Mouse (Mus musculus): ENCODE results near the gene Panx2. TPM values are rescaled to one million over a fixed set of nuclear protein-coding genes. Genes with fewer than 3 reads are reported as not detected.

Panx2 gene
- polyA plus RNA-seq, 1 experiment from 2014 or later, result 0.68 TPM

GRCm38 (mm10) chr15:89104425-89104824 is 44.9 kb downstream of the Panx2 start:
- 98% methylated on average over 8 of the region's 8 CpGs for WGBS
- no peak for ATAC-seq
- Histone ChIP-seq H3K36me3 (ENCODE audit: control insufficient read depth, insufficient read depth, low read length) (peaks cover 35% of the 10 kb centered on the region), H3K4me2 (ENCODE audit: low read depth, low read length) (no peak overlapping the region), H3K9me3 (ENCODE audit: control insufficient read depth, low read length) (no peaks in the 10 kb centered on the region), H3K27me3 (replicated peaks; ENCODE audit: control insufficient read depth, insufficient read depth, low read length) (no peaks in the 10 kb centered on the region), H3K4me1 (ENCODE audit: control insufficient read depth, insufficient read depth, low read length) (no peaks in the 10 kb centered on the region), H3K4me3 (ENCODE audit: low read length) (no peak overlapping the region), H3K9ac (ENCODE audit: low read depth, low read length) (no peak overlapping the region), H3K27ac (ENCODE audit: low read length) (no peak overlapping the region)

GRCm38 (mm10) chr15:89106073-89106472 is 46.5 kb downstream of the Panx2 start:
- no peaks in the 10 kb centered on the region for H3K4me1 ChIP-seq (ENCODE audit: control insufficient read depth, insufficient read depth, low read length)
- H3K27ac ChIP-seq (ENCODE audit: low read length), result no peak overlapping the region
- H3K36me3 ChIP-seq (ENCODE audit: control insufficient read depth, insufficient read depth, low read length), result peaks cover 21% of the 10 kb centered on the region; the same call in 1 of the 2 replicates
- H3K27me3 ChIP-seq (replicated peaks; ENCODE audit: control insufficient read depth, insufficient read depth, low read length), result no peaks in the 10 kb centered on the region
- 91% methylated on average over 13 of the region's 13 CpGs for whole genome bisulfite sequencing
- H3K4me3 ChIP-seq (ENCODE audit: low read length), result no peak overlapping the region
- no peaks in the 10 kb centered on the region for H3K9me3 ChIP-seq (ENCODE audit: control insufficient read depth, low read length)
- no peak overlapping the region for H3K9ac ChIP-seq (ENCODE audit: low read depth, low read length)
- H3K4me2 ChIP-seq (ENCODE audit: low read depth, low read length), result no peak overlapping the region
- no peak for ATAC-seq

- Histone ChIP-seq H3K9ac (ENCODE audit: low read depth, low read length) (no peak overlapping the region), H3K36me3 (ENCODE audit: control insufficient read depth, insufficient read depth, low read length) (peaks cover 21% of the 10 kb centered on the region; the same call in 1 of the 2 replicates), H3K27ac (ENCODE audit: low read length) (no peak overlapping the region), H3K27me3 (replicated peaks; ENCODE audit: control insufficient read depth, insufficient read depth, low read length) (no peaks in the 10 kb centered on the region), H3K4me1 (ENCODE audit: control insufficient read depth, insufficient read depth, low read length) (no peaks in the 10 kb centered on the region), H3K4me2 (ENCODE audit: low read depth, low read length) (no peak overlapping the region), H3K4me3 (ENCODE audit: low read length) (no peak overlapping the region), H3K9me3 (ENCODE audit: control insufficient read depth, low read length) (no peaks in the 10 kb centered on the region)
- 96% methylated on average over 1 of the region's 1 CpGs for WGBS
- no peak for ATAC-seq
Measured at GRCm38 (mm10) chr15:89106976-89107375, 47.4 kb downstream of the Panx2 start.

GRCm38 (mm10) chr15:89110147-89110546 is 50.6 kb downstream of the Panx2 start:
- Histone ChIP-seq H3K27ac (ENCODE audit: low read length) (no peak overlapping the region), H3K36me3 (ENCODE audit: control insufficient read depth, insufficient read depth, low read length) (peaks cover 15% of the 10 kb centered on the region; the same call in 1 of the 2 replicates), H3K9me3 (ENCODE audit: control insufficient read depth, low read length) (no peaks in the 10 kb centered on the region), H3K9ac (ENCODE audit: low read depth, low read length) (no peak overlapping the region), H3K27me3 (replicated peaks; ENCODE audit: control insufficient read depth, insufficient read depth, low read length) (no peaks in the 10 kb centered on the region), H3K4me2 (ENCODE audit: low read depth, low read length) (no peak overlapping the region), H3K4me3 (ENCODE audit: low read length) (no peak overlapping the region), H3K4me1 (ENCODE audit: control insufficient read depth, insufficient read depth, low read length) (no peaks in the 10 kb centered on the region)
- 74% methylated on average over 9 of the region's 9 CpGs for WGBS
- no peak for ATAC-seq

GRCm38 (mm10) chr15:89118007-89118406 is 58.5 kb downstream of the Panx2 start:
- Histone ChIP-seq H3K27ac (ENCODE audit: low read length) (no peak overlapping the region), H3K4me3 (ENCODE audit: low read length) (no peak overlapping the region), H3K27me3 (replicated peaks; ENCODE audit: control insufficient read depth, insufficient read depth, low read length) (no peaks in the 10 kb centered on the region), H3K9me3 (ENCODE audit: control insufficient read depth, low read length) (no peaks in the 10 kb centered on the region), H3K4me2 (ENCODE audit: low read depth, low read length) (no peak overlapping the region), H3K4me1 (ENCODE audit: control insufficient read depth, insufficient read depth, low read length) (peaks cover 18% of the 10 kb centered on the region), H3K9ac (ENCODE audit: low read depth, low read length) (no peak overlapping the region), H3K36me3 (ENCODE audit: control insufficient read depth, insufficient read depth, low read length) (peaks cover 5% of the 10 kb centered on the region)
- ATAC-seq, result no peak

- peak within 1 kb of the TSS; percentile 92 for H3K4me3 ChIP-seq (ENCODE audit: low read length)
Measured at GRCm38 (mm10) chr15:89122649-89123366, 63.3 kb downstream of the Panx2 start, which contains the start of gene Tubgcp6. Tubgcp6 (minus strand) TSS chr15:89123112.

More at GRCm38 (mm10) chr15:89122649-89123366, 63.3 kb downstream of the Panx2 start, which contains the start of gene Tubgcp6:
- Histone ChIP-seq H3K27me3 (replicated peaks; ENCODE audit: control insufficient read depth, insufficient read depth, low read length) (no peaks in the 10 kb centered on the region), H3K9me3 (ENCODE audit: control insufficient read depth, low read length) (no peaks in the 10 kb centered on the region), H3K4me2 (ENCODE audit: low read depth, low read length) (peak within 1 kb of the TSS; percentile 90), H3K27ac (ENCODE audit: low read length) (peak within 1 kb of the TSS; percentile 64), H3K4me1 (ENCODE audit: control insufficient read depth, insufficient read depth, low read length) (peaks cover 34% of the 10 kb centered on the region), H3K36me3 (ENCODE audit: control insufficient read depth, insufficient read depth, low read length) (no peaks in the 10 kb centered on the region; the same call in 1 of the 2 replicates), H3K9ac (ENCODE audit: low read depth, low read length) (peak within 1 kb of the TSS; percentile 79)
- peak; percentile 85 for ATAC-seq
- under 1% methylated on average over 47 of the region's 47 CpGs for WGBS

Other genes with a start within 250 kb of the Panx2 start
- 16.7 and 16.9 TPM in 2 replicates for gene Alg12, start 240.4 kb upstream of the Panx2 start, polyA plus RNA-seq (2015; fragmentation: Nextera tagmentation; extraction: Ambion mirVana)
- gene Creld2, start 240.1 kb upstream of the Panx2 start, polyA plus RNA-seq (2015; fragmentation: Nextera tagmentation; extraction: Ambion mirVana), result 123 and 137 TPM in 2 replicates
- gene Pim3, start 197.5 kb upstream of the Panx2 start, polyA plus RNA-seq (2015; fragmentation: Nextera tagmentation; extraction: Ambion mirVana), result 45.7 and 46.3 TPM in 2 replicates
- gene Ttll8, start 105.3 kb upstream of the Panx2 start, polyA plus RNA-seq (2015; fragmentation: Nextera tagmentation; extraction: Ambion mirVana), result not detected in 2 replicates
- gene Mlc1, start 80.7 kb upstream of the Panx2 start, polyA plus RNA-seq (2015; fragmentation: Nextera tagmentation; extraction: Ambion mirVana), result not detected in 2 replicates
- gene Mov10l1, start 76.8 kb upstream of the Panx2 start, polyA plus RNA-seq (2015; fragmentation: Nextera tagmentation; extraction: Ambion mirVana), result not detected in 2 replicates
- gene Trabd, start 15.4 kb downstream of the Panx2 start, polyA plus RNA-seq (2015; fragmentation: Nextera tagmentation; extraction: Ambion mirVana), result 53.2 and 56.4 TPM in 2 replicates
- gene Selenoo, start 29.4 kb downstream of the Panx2 start, polyA plus RNA-seq (2015; fragmentation: Nextera tagmentation; extraction: Ambion mirVana), result 13.7 and 15.3 TPM in 2 replicates
- 8.6 and 9.3 TPM in 2 replicates for gene Tubgcp6, start 63.4 kb downstream of the Panx2 start, polyA plus RNA-seq (2015; fragmentation: Nextera tagmentation; extraction: Ambion mirVana)
- gene Hdac10, start 69.0 kb downstream of the Panx2 start, polyA plus RNA-seq (2015; fragmentation: Nextera tagmentation; extraction: Ambion mirVana), result 25.3 and 27.6 TPM in 2 replicates
- 2.7 and 3.1 TPM in 2 replicates for gene Mapk12, start 81.0 kb downstream of the Panx2 start, polyA plus RNA-seq (2015; fragmentation: Nextera tagmentation; extraction: Ambion mirVana)
- gene Mapk11, start 89.9 kb downstream of the Panx2 start, polyA plus RNA-seq (2015; fragmentation: Nextera tagmentation; extraction: Ambion mirVana), result 4.7 and 5.0 TPM in 2 replicates
- 98.5 and 104 TPM in 2 replicates for gene Plxnb2, start 121.1 kb downstream of the Panx2 start, polyA plus RNA-seq (2015; fragmentation: Nextera tagmentation; extraction: Ambion mirVana)
- gene Dennd6b, start 136.8 kb downstream of the Panx2 start, polyA plus RNA-seq (2015; fragmentation: Nextera tagmentation; extraction: Ambion mirVana), result 10.9 and 13.0 TPM in 2 replicates
- gene Ppp6r2, start 151.8 kb downstream of the Panx2 start, polyA plus RNA-seq (2015; fragmentation: Nextera tagmentation; extraction: Ambion mirVana), result 18.0 and 20.1 TPM in 2 replicates